Mouse (Mus musculus) erythroblast, embryonic 14.5 days (primary cell): Measurements from ENCODE around the gene Faf1.

Experiments used
- GATA1 ChIP-seq: IDR thresholded peaks from 2 replicates; pipeline ENCODE4 v1.6.1; 2012; ENCODE audit warnings: low read length, inconsistent platforms, mixed read lengths
- TAL1 ChIP-seq: IDR thresholded peaks from 3 replicates; pipeline ENCODE4 v1.6.1; 2012; ENCODE audit warnings: low read length, inconsistent platforms, mixed read lengths

GRCm38 (mm10) chr4:109986748-109987355 lies 310.5 kb downstream of the Faf1 start:
- TF ChIP-seq GATA1 = no peak
- TF ChIP-seq TAL1 = no peak
